Mouse (Mus musculus): ENCODE results near the gene Asnsd1. TPM values are rescaled to one million over a fixed set of nuclear protein-coding genes. Genes with fewer than 3 reads are reported as not detected.
"Not testable (repeated sequence)": the region's sequence is repeated elsewhere in the genome, so short reads cannot be mapped to it uniquely, and the experiment has no call there.

The Asnsd1 gene
- polyA plus RNA-seq (2014; fragmentation: Nextera tagmentation; extraction: Ambion mirVana): 110 TPM in 2 replicates

GRCm38 (mm10) chr1:53352327-53353261 is at the start of gene Asnsd1, which contains the start of the genes Asdurf and Gm28551:
TSS of gene Asnsd1 (minus strand) at chr1:53352752.
TSS of gene Asdurf (minus strand) at chr1:53352619.
TSS of gene Gm28551 (minus strand) at chr1:53352667.
- under 1% methylated on average over 43 of the region's 44 CpGs for WGBS
- Histone ChIP-seq H3K36me3 (ENCODE audit: control insufficient read depth, insufficient read depth, low read length) (peaks cover 5% of the 10 kb centered on the region; the same call in 1 of the 2 replicates), H3K9me3 (ENCODE audit: control insufficient read depth, low read length) (no peaks in the 10 kb centered on the region), H3K4me2 (replicated peaks; ENCODE audit: low read depth, low read length) (peak within 1 kb of the TSS; percentile 50), H3K4me1 (replicated peaks; ENCODE audit: control insufficient read depth, insufficient read depth, low read length) (no peaks in the 10 kb centered on the region), H3K27ac (ENCODE audit: low read depth, low read length) (peak within 1 kb of the TSS; percentile 85), H3K27me3 (ENCODE audit: control insufficient read depth, insufficient read depth, low read length) (no peaks in the 10 kb centered on the region), H3K4me3 (ENCODE audit: low read depth, low read length) (peak within 1 kb of the TSS; percentile 81), H3K9ac (ENCODE audit: low read depth, low read length) (peak within 1 kb of the TSS; percentile 96)
- ATAC-seq (ENCODE audit: low FRiP score) (peak; percentile 100), DNase-seq (ENCODE audit: low spot score) (peak; percentile 97)

DNA sequence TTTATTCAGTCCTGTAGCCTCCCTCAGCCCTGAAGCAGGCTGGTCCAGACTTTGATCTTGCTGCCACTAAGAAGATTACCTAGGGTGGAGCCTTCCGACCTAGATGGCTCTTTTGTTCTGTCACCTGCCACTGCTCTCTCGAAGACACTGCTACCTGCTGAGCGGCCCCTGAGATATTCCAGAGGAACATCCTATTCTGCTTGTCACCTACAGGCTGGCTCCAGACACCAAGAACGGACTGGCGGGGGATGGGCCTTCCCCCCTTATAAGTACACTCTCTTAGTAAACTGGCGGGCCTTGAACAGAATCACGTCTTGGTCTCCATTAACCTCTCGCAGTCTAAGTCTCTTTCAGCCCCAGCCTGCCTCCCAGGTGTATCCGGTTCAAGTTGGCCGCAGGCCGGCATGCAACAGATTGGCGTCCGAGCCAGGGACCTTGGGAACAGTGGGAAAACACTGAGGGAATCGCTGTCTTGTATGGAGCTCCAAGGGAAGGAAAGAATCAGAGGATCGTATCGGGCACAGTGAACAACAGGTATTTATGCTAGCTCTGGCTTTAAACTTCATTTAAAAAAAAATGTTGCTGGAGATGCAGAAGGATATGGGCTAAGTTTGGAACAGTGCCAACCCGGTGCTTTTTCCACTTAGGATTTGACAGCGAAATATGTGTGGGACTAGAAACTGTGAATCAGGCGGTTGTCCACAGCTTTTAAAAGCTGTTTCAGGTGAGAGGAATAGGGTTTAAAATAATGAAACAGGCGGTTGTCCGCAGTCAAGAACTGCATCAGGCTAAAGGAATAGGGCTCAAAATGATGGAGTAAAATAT is 41.6 kb upstream of the Asnsd1 start:
- H3K36me3 ChIP-seq (ENCODE audit: control insufficient read depth, insufficient read depth, low read length); ATAC-seq (ENCODE audit: low FRiP score); H3K4me3 ChIP-seq (ENCODE audit: low read depth, low read length); DNase-seq (ENCODE audit: low spot score); H3K4me2 ChIP-seq (replicated peaks; ENCODE audit: low read depth, low read length); H3K9ac ChIP-seq (ENCODE audit: low read depth, low read length); H3K27me3 ChIP-seq (ENCODE audit: control insufficient read depth, insufficient read depth, low read length); H3K4me1 ChIP-seq (replicated peaks; ENCODE audit: control insufficient read depth, insufficient read depth, low read length); H3K27ac ChIP-seq (ENCODE audit: low read depth, low read length); H3K9me3 ChIP-seq (ENCODE audit: control insufficient read depth, low read length): not testable (repeated sequence)
- 38% methylated on average over 21 of the region's 21 CpGs for WGBS

DNA sequence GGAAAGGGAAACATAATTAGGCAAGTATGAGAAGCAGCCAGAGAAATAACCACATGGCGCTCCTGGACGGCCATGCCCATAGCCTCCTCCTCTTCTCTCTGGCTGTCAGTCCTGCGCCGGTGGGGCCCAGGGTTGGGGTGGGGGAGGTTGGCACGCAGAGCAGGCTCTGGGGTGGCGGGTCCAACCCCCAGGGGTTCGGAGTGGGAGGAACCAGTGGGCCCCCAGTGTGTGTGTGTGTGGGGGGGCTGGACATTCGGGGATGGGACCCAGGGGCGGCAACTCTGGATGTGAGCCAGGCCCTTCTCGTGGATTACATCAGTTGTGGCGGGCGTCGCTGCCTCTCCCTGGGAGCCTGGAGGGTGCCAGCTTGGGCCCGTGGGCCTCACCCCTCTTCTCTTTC is 36.2 kb upstream of the Asnsd1 start:
- H3K9me3 ChIP-seq (ENCODE audit: control insufficient read depth, low read length): no peaks in the 10 kb centered on the region
- H3K9ac ChIP-seq (ENCODE audit: low read depth, low read length): no peak overlapping the region
- H3K27me3 ChIP-seq (ENCODE audit: control insufficient read depth, insufficient read depth, low read length): no peaks in the 10 kb centered on the region
- no peak overlapping the region for H3K4me3 ChIP-seq (ENCODE audit: low read depth, low read length)
- H3K4me2 ChIP-seq (replicated peaks; ENCODE audit: low read depth, low read length): no peak overlapping the region
- DNase-seq (ENCODE audit: low spot score): no peak
- 89% methylated on average over 13 of the region's 14 CpGs for WGBS
- no peaks in the 10 kb centered on the region for H3K4me1 ChIP-seq (replicated peaks; ENCODE audit: control insufficient read depth, insufficient read depth, low read length)
- peak; percentile 47; the same call in 1 of the 2 replicates for ATAC-seq (ENCODE audit: low FRiP score)
- H3K27ac ChIP-seq (ENCODE audit: low read depth, low read length): no peak overlapping the region
- H3K36me3 ChIP-seq (ENCODE audit: control insufficient read depth, insufficient read depth, low read length): no peaks in the 10 kb centered on the region

GRCm38 (mm10) chr1:53384085-53384688 is 31.6 kb upstream of the Asnsd1 start:
- Histone ChIP-seq H3K27ac (ENCODE audit: low read depth, low read length) (no peak overlapping the region), H3K9ac (ENCODE audit: low read depth, low read length) (no peak overlapping the region), H3K36me3 (ENCODE audit: control insufficient read depth, insufficient read depth, low read length) (no peaks in the 10 kb centered on the region), H3K27me3 (ENCODE audit: control insufficient read depth, insufficient read depth, low read length) (no peaks in the 10 kb centered on the region), H3K9me3 (ENCODE audit: control insufficient read depth, low read length) (no peaks in the 10 kb centered on the region), H3K4me2 (replicated peaks; ENCODE audit: low read depth, low read length) (no peak overlapping the region), H3K4me1 (replicated peaks; ENCODE audit: control insufficient read depth, insufficient read depth, low read length) (no peaks in the 10 kb centered on the region), H3K4me3 (ENCODE audit: low read depth, low read length) (no peak overlapping the region)
- 88% methylated on average over 6 of the region's 6 CpGs for WGBS
- DNase-seq (ENCODE audit: low spot score) (no peak), ATAC-seq (ENCODE audit: low FRiP score) (no peak)

DNA sequence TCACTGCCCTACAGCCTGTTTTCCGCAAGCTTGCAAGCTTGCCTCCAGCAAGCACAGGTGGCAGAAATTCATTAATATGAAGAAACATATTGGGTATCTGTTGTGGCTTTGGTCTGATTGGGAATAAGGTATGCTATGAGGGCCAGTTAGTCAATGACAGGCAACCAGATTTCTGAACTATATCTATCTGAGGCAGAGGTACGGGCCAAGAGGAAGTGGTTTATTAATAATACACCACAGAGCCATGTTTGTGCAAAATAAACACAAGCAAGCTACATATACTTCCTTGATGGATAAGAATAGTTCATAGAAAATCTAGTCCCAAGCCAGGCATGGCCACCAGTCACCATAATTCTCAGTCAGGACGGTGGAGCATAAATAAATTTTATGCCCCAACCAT is 25.2 kb upstream of the Asnsd1 start:
- 74% methylated on average over 3 of the region's 3 CpGs for WGBS
- Histone ChIP-seq H3K27ac (ENCODE audit: low read depth, low read length) (no peak overlapping the region), H3K9ac (ENCODE audit: low read depth, low read length) (no peak overlapping the region), H3K27me3 (ENCODE audit: control insufficient read depth, insufficient read depth, low read length) (no peaks in the 10 kb centered on the region), H3K4me2 (replicated peaks; ENCODE audit: low read depth, low read length) (no peak overlapping the region), H3K36me3 (ENCODE audit: control insufficient read depth, insufficient read depth, low read length) (no peaks in the 10 kb centered on the region), H3K4me3 (ENCODE audit: low read depth, low read length) (no peak overlapping the region), H3K4me1 (replicated peaks; ENCODE audit: control insufficient read depth, insufficient read depth, low read length) (no peaks in the 10 kb centered on the region), H3K9me3 (ENCODE audit: control insufficient read depth, low read length) (no peaks in the 10 kb centered on the region)
- ATAC-seq (ENCODE audit: low FRiP score) (no peak), DNase-seq (ENCODE audit: low spot score) (no peak)

- not testable (repeated sequence) for DNase-seq (ENCODE audit: low spot score); H3K27ac ChIP-seq (ENCODE audit: low read depth, low read length); H3K36me3 ChIP-seq (ENCODE audit: control insufficient read depth, insufficient read depth, low read length); H3K9ac ChIP-seq (ENCODE audit: low read depth, low read length); ATAC-seq (ENCODE audit: low FRiP score); H3K4me2 ChIP-seq (replicated peaks; ENCODE audit: low read depth, low read length); H3K4me3 ChIP-seq (ENCODE audit: low read depth, low read length); H3K9me3 ChIP-seq (ENCODE audit: control insufficient read depth, low read length); H3K4me1 ChIP-seq (replicated peaks; ENCODE audit: control insufficient read depth, insufficient read depth, low read length); H3K27me3 ChIP-seq (ENCODE audit: control insufficient read depth, insufficient read depth, low read length)
- WGBS: 84% methylated on average over 2 of the region's 2 CpGs
Observed at GRCm38 (mm10) chr1:53375965-53376364, 23.4 kb upstream of the Asnsd1 start.

GRCm38 (mm10) chr1:53358988-53359387 is 6.4 kb upstream of the Asnsd1 start:
- H3K4me1 ChIP-seq (replicated peaks; ENCODE audit: control insufficient read depth, insufficient read depth, low read length): no peaks in the 10 kb centered on the region
- H3K4me3 ChIP-seq (ENCODE audit: low read depth, low read length): no peak overlapping the region
- H3K9me3 ChIP-seq (ENCODE audit: control insufficient read depth, low read length): no peaks in the 10 kb centered on the region
- no peak overlapping the region for H3K27ac ChIP-seq (ENCODE audit: low read depth, low read length)
- H3K4me2 ChIP-seq (replicated peaks; ENCODE audit: low read depth, low read length): no peak overlapping the region
- no peaks in the 10 kb centered on the region for H3K27me3 ChIP-seq (ENCODE audit: control insufficient read depth, insufficient read depth, low read length)
- no peaks in the 10 kb centered on the region for H3K36me3 ChIP-seq (ENCODE audit: control insufficient read depth, insufficient read depth, low read length)
- no peak for DNase-seq (ENCODE audit: low spot score)
- ATAC-seq (ENCODE audit: low FRiP score): no peak
- no peak overlapping the region for H3K9ac ChIP-seq (ENCODE audit: low read depth, low read length)

DNA sequence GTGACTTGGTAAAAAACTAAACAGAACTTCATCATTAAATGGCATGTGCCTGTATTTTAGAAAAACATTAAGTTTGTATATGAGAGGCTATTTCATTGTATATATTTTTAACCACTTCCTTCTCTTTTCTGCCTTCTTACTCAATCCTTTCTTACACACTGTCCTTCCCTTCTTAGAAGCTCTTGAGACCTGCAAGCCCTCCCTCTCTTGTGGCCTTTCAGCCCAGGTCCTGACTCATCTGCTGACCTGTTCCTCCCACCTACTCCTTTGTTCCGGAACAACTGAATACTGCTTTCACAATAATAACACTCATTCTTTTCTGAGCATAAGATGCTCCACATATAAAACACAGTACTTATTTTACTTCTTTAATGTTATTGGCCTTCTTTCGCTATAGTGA is 11.5 kb downstream of the Asnsd1 start:
- ATAC-seq (ENCODE audit: low FRiP score) (no peak), DNase-seq (ENCODE audit: low spot score) (no peak)
- 97% methylated on average over 2 of the region's 2 CpGs for WGBS

More for the DNA sequence above, 11.5 kb downstream of the Asnsd1 start:
- H3K36me3 ChIP-seq (ENCODE audit: control insufficient read depth, insufficient read depth, low read length): peaks cover 10% of the 10 kb centered on the region; the same call in 1 of the 2 replicates
- no peak overlapping the region for H3K27ac ChIP-seq (ENCODE audit: low read depth, low read length)
- no peak overlapping the region for H3K9ac ChIP-seq (ENCODE audit: low read depth, low read length)
- no peaks in the 10 kb centered on the region for H3K27me3 ChIP-seq (ENCODE audit: control insufficient read depth, insufficient read depth, low read length)
- no peaks in the 10 kb centered on the region for H3K4me1 ChIP-seq (replicated peaks; ENCODE audit: control insufficient read depth, insufficient read depth, low read length)
- no peaks in the 10 kb centered on the region for H3K9me3 ChIP-seq (ENCODE audit: control insufficient read depth, low read length)
- H3K4me2 ChIP-seq (replicated peaks; ENCODE audit: low read depth, low read length): no peak overlapping the region
- H3K4me3 ChIP-seq (ENCODE audit: low read depth, low read length): no peak overlapping the region

Data from hindbrain, embryonic 11.5 days (tissue).